Mouse (Mus musculus) right cerebral cortex, postnatal 36 days (tissue): ENCODE measurements around the gene Proz.
"Not testable (repeated sequence)": the region's sequence is repeated elsewhere in the genome, so short reads cannot be mapped to it uniquely, and the experiment has no call there.

Experiments used
- DNase-seq, 2 experiments: peaks; one replicate each; pipeline ENCODE4 v3.0.0; 2022; ENCODE audit warnings: low spot score in 2 of 2, mixed read lengths in 1 of 2

The Proz gene

GRCm38 (mm10) chr8:13060441-13061150, at the start of gene Proz:
TSS of gene Proz (plus strand) at chr8:13060914.
- DNase-seq: no peak

- no peak for DNase-seq
These were observed 41.2 kb upstream of the Proz start for GRCm38 (mm10) chr8:13019560-13019959.

GRCm38 (mm10) chr8:13021830-13022229, 38.9 kb upstream of the Proz start:
- DNase-seq: peak; percentile 41 to 63

GRCm38 (mm10) chr8:13025487-13026224, 35.1 kb upstream of the Proz start, which contains the start of gene F7:
TSS of gene F7 (plus strand) at chr8:13026034.
- no peak for DNase-seq

GRCm38 (mm10) chr8:13027615-13028014, 33.1 kb upstream of the Proz start:
- no peak for DNase-seq

- DNase-seq: peak; percentile 66 to 86
These were observed 32.2 kb upstream of the Proz start for GRCm38 (mm10) chr8:13028482-13028881.

GRCm38 (mm10) chr8:13036346-13036812, 24.3 kb upstream of the Proz start:
- peak; percentile 32 to 36 for DNase-seq

- DNase-seq: no peak
These were observed 23.7 kb upstream of the Proz start, which contains the start of gene F10 for GRCm38 (mm10) chr8:13037015-13037414. TSS of gene F10 (plus strand) at chr8:13037308.

GRCm38 (mm10) chr8:13037569-13037968, 23.1 kb upstream of the Proz start:
- DNase-seq: no peak

- no peak for DNase-seq
These were observed 21.7 kb upstream of the Proz start for GRCm38 (mm10) chr8:13039054-13039453.

- no peak for DNase-seq
These were observed 19.3 kb upstream of the Proz start for GRCm38 (mm10) chr8:13041459-13041858.

GRCm38 (mm10) chr8:13047652-13048051, 13.1 kb upstream of the Proz start:
- no peak for DNase-seq

GRCm38 (mm10) chr8:13050550-13050949, 10.2 kb upstream of the Proz start:
- no peak for DNase-seq

GRCm38 (mm10) chr8:13057351-13057750, 3.4 kb upstream of the Proz start:
- no peak for DNase-seq

GRCm38 (mm10) chr8:13063112-13063511, 2.4 kb downstream of the Proz start:
- DNase-seq: no peak

GRCm38 (mm10) chr8:13073255-13073654, 12.5 kb downstream of the Proz start:
- no peak for DNase-seq

- no peak for DNase-seq
These were observed 14.3 kb downstream of the Proz start for GRCm38 (mm10) chr8:13075044-13075443.

GRCm38 (mm10) chr8:13075579-13075978, 14.9 kb downstream of the Proz start:
- DNase-seq: not testable (repeated sequence)

GRCm38 (mm10) chr8:13077542-13077941, 16.8 kb downstream of the Proz start:
- DNase-seq: no peak

GRCm38 (mm10) chr8:13104691-13105086, 44.0 kb downstream of the Proz start:
- peak; percentile 77 to 86 for DNase-seq

GRCm38 (mm10) chr8:13105087-13105881, 44.6 kb downstream of the Proz start, which contains the start of the genes Pcid2 and Cul4a:
TSS of gene Pcid2 (minus strand) at chr8:13105459.
TSS of gene Cul4a (plus strand) at chr8:13105621.
- DNase-seq: peak; percentile 94
